Mouse (Mus musculus) midbrain, embryonic 16.5 days (tissue): Measurements from ENCODE around the gene Map3k5. TPM values are rescaled to one million over a fixed set of nuclear protein-coding genes. Genes with fewer than 3 reads are reported as not detected.
"Not testable (repeated sequence)": the region's sequence is repeated elsewhere in the genome, so short reads cannot be mapped to it uniquely, and the experiment has no call there.

Source experiments
- ATAC-seq: fragments of 200-750 bp; cut with Nextera tagmentation; 2 replicates; pipeline ENCODE4 v1.8.0; 2017; ENCODE audit warnings: moderate TSS enrichment
- H3K27ac ChIP-seq: fragments of 300-500 bp; sonication (generic); 2 replicates; pipeline ENCODE4 v1.5.1; 2014; ENCODE audit warnings: mild to moderate bottlenecking, low read length, mixed read lengths
- H3K27me3 ChIP-seq: fragments of 300-500 bp; sonication (generic); 2 replicates; pipeline ENCODE4 v1.6.1; 2014; ENCODE audit warnings: low read depth, low read length, mixed read lengths; ENCODE audit not compliant: control insufficient read depth, insufficient read depth
- H3K36me3 ChIP-seq: fragments of 300-500 bp; sonication (generic); 2 replicates; pipeline ENCODE4 v1.6.1; 2014; ENCODE audit warnings: mild to moderate bottlenecking, low read length, moderate library complexity, mixed read lengths; ENCODE audit not compliant: control insufficient read depth, insufficient read depth
- H3K4me1 ChIP-seq: fragments of 300-500 bp; sonication (generic); 2 replicates; pipeline ENCODE4 v1.6.1; 2014; ENCODE audit warnings: mild to moderate bottlenecking, low read length, mixed read lengths; ENCODE audit not compliant: control insufficient read depth, insufficient read depth
- H3K4me2 ChIP-seq: fragments of 300-500 bp; sonication (generic); 2 replicates; pipeline ENCODE4 v1.6.1; 2014; ENCODE audit warnings: mild to moderate bottlenecking, low read length, mixed read lengths
- H3K4me3 ChIP-seq: fragments of 300-500 bp; sonication (generic); 2 replicates; pipeline ENCODE4 v1.5.1; 2014; ENCODE audit warnings: low read depth, mild to moderate bottlenecking, low read length, moderate library complexity, mixed read lengths
- H3K9ac ChIP-seq: fragments of 300-500 bp; sonication (generic); 2 replicates; pipeline ENCODE4 v1.6.1; 2014; ENCODE audit warnings: low read depth, low read length, mixed read lengths
- H3K9me3 ChIP-seq: fragments of 300-500 bp; sonication (generic); replicated peaks from 2 replicates; pipeline ENCODE4 v1.6.1; 2014; ENCODE audit warnings: mild to moderate bottlenecking, low read length, mixed read lengths; ENCODE audit not compliant: control insufficient read depth, poor library complexity, severe bottlenecking
- WGBS: fragments of 180-500 bp; shearing (Covaris S2); extraction: QIAGEN DNeasy Blood & Tissue Kit; methylation state at CpG from one replicate; pipeline ENCODE4 v1.1.7; 2014; 5-methylcytosine and 5-hydroxymethylcytosine counted together
- polyA plus RNA-seq: library from polyadenylated mRNA; unstranded; fragments of >200 nt; fragmentation: Nextera tagmentation; extraction: Ambion mirVana; gene quantifications from 2 replicates; pipeline ENCODE4 v1.2.1, GENCODE M21; 2015

Map3k5 gene
- polyA plus RNA-seq, 1 experiment from 2014 or later, result 1.2 TPM

- Histone ChIP-seq H3K27me3 (no peaks in the 10 kb centered on the region), H3K9ac (peak within 1 kb of the TSS; percentile 79), H3K4me2 (peak within 1 kb of the TSS; percentile 41), H3K9me3 (no peaks in the 10 kb centered on the region), H3K36me3 (no peaks in the 10 kb centered on the region), H3K4me3 (peak within 1 kb of the TSS; percentile 64), H3K27ac (peak within 1 kb of the TSS; percentile 95), H3K4me1 (no peaks in the 10 kb centered on the region; the same call in 1 of the 2 replicates)
- WGBS, result under 1% methylated on average over 60 of the region's 60 CpGs
- peak; percentile 98 for ATAC-seq
These were observed 26.9 kb upstream of the Map3k5 start, which contains the start of gene Pex7 for GRCm38 (mm10) chr10:19907246-19907804. Gene Pex7, minus strand, starts transcription at chr10:19907689.

- ATAC-seq, result 0 out of 2 replicates have a peak, but pooled peaks have one; percentile 23
- no peak overlapping the region for H3K9ac ChIP-seq
- H3K36me3 ChIP-seq, result no peaks in the 10 kb centered on the region
- no peaks in the 10 kb centered on the region; the same call in 1 of the 2 replicates for H3K4me1 ChIP-seq
- H3K27ac ChIP-seq, result no peak overlapping the region
- no peak overlapping the region for H3K4me3 ChIP-seq
- no peaks in the 10 kb centered on the region for H3K27me3 ChIP-seq
- H3K4me2 ChIP-seq, result no peak overlapping the region
- H3K9me3 ChIP-seq, result no peaks in the 10 kb centered on the region
- 84% methylated on average over 2 of the region's 2 CpGs for WGBS
These were observed 26.2 kb upstream of the Map3k5 start for GRCm38 (mm10) chr10:19908076-19908475.

GRCm38 (mm10) chr10:19910516-19910915 lies 23.8 kb upstream of the Map3k5 start:
- no peak overlapping the region for H3K4me2 ChIP-seq
- no peak overlapping the region for H3K27ac ChIP-seq
- 93% methylated on average over 2 of the region's 2 CpGs for WGBS
- no peaks in the 10 kb centered on the region for H3K36me3 ChIP-seq
- no peak overlapping the region for H3K9ac ChIP-seq
- no peak overlapping the region for H3K4me3 ChIP-seq
- ATAC-seq, result no peak
- H3K9me3 ChIP-seq, result no peaks in the 10 kb centered on the region
- H3K27me3 ChIP-seq, result no peaks in the 10 kb centered on the region
- H3K4me1 ChIP-seq, result no peaks in the 10 kb centered on the region; the same call in 1 of the 2 replicates

- Histone ChIP-seq H3K27ac (no peak overlapping the region), H3K4me1 (no peaks in the 10 kb centered on the region; the same call in 1 of the 2 replicates), H3K36me3 (no peaks in the 10 kb centered on the region), H3K4me2 (no peak overlapping the region), H3K9ac (no peak overlapping the region), H3K27me3 (no peaks in the 10 kb centered on the region), H3K4me3 (no peak overlapping the region), H3K9me3 (no peaks in the 10 kb centered on the region)
- 20% methylated on average over 1 of the region's 1 CpGs for WGBS
- no peak for ATAC-seq
These were observed 22.7 kb upstream of the Map3k5 start for GRCm38 (mm10) chr10:19911583-19911982.

DNA sequence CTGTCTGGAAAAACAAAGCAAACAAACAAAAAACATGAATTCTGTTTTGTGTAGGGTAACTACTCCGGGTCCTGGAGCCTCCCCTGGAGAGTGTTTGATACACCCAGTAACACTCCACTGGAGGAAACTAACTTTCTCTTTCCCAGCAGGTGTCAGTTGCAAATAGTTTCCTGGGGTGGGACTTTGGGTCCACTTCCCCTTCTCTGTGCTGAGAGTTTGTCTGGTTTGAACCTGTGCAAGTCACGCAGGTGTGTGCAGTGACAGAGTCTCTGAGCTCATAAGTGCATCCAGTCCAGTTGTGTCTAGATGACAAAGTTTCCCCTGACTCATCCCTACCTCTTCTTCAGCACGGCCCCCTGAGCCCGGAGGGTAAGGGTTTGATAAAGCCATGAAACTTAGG lies 20.5 kb upstream of the Map3k5 start:
- WGBS, result 87% methylated on average over 4 of the region's 4 CpGs
- H3K4me2 ChIP-seq, result no peak overlapping the region
- H3K9me3 ChIP-seq, result no peaks in the 10 kb centered on the region
- no peak overlapping the region for H3K4me3 ChIP-seq
- no peaks in the 10 kb centered on the region for H3K36me3 ChIP-seq
- no peaks in the 10 kb centered on the region for H3K4me1 ChIP-seq
- no peak overlapping the region for H3K27ac ChIP-seq
- no peaks in the 10 kb centered on the region for H3K27me3 ChIP-seq
- no peak for ATAC-seq
- H3K9ac ChIP-seq, result no peak overlapping the region

DNA sequence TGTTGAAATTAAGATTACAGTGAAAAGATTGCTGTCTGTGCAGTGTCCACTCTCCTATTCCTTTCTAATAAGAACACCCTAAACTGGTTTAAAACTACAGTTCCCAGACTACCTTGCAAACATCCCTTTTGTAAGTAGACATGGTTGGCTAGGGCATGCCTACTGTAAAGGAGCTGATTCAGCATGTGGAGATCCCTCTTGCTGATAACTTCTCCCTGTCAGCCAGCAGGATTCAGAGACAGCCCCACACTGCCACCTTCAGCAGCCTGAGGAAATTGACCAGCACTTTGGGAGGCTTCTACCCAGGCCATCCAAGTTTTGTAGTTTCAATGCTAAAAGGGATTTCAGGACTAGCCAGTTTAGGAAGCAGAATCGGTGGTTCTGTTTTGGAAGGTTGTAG lies 19.0 kb upstream of the Map3k5 start:
- H3K9ac ChIP-seq, result no peak overlapping the region
- H3K4me2 ChIP-seq, result no peak overlapping the region
- H3K4me1 ChIP-seq, result no peaks in the 10 kb centered on the region
- no peaks in the 10 kb centered on the region for H3K9me3 ChIP-seq
- H3K27me3 ChIP-seq, result no peaks in the 10 kb centered on the region
- WGBS, result 57% methylated on average over 1 of the region's 1 CpGs
- no peak overlapping the region for H3K4me3 ChIP-seq
- peak; percentile 92 for ATAC-seq
- no peak overlapping the region for H3K27ac ChIP-seq
- no peaks in the 10 kb centered on the region for H3K36me3 ChIP-seq

GRCm38 (mm10) chr10:19922410-19922809 lies 11.9 kb upstream of the Map3k5 start:
- WGBS, result 61% methylated on average over 4 of the region's 4 CpGs
- H3K4me1 ChIP-seq, result no peaks in the 10 kb centered on the region
- no peak overlapping the region for H3K4me3 ChIP-seq
- ATAC-seq, result no peak
- H3K36me3 ChIP-seq, result no peaks in the 10 kb centered on the region
- no peak overlapping the region for H3K27ac ChIP-seq
- H3K9ac ChIP-seq, result no peak overlapping the region
- H3K27me3 ChIP-seq, result no peaks in the 10 kb centered on the region; the same call in 1 of the 2 replicates
- no peaks in the 10 kb centered on the region for H3K9me3 ChIP-seq
- no peak overlapping the region for H3K4me2 ChIP-seq

DNA sequence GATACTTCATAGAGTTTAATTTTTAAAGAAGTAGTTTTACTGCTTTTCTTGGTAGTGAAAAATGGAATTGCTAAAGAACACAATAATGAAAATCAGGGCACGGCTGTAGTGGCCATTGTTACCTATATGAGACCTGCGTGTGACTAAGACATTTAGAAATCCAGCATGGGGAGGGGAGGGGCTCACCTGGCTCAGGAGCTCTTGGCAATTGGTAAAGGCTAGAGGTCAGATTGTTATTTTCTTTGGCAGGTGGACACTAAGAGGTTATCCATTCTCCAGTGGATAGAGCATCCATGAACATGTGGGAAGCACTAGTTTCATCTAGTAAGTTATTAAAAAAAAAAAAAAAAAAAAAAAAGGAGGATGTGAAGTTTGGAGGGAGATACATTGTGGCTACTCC lies 10.0 kb upstream of the Map3k5 start:
- WGBS, result 70% methylated on average over 2 of the region's 2 CpGs
- Histone ChIP-seq H3K36me3 (no peaks in the 10 kb centered on the region), H3K4me1 (no peaks in the 10 kb centered on the region), H3K4me3 (no peak overlapping the region), H3K4me2 (no peak overlapping the region), H3K9me3 (no peaks in the 10 kb centered on the region), H3K27ac (no peak overlapping the region), H3K27me3 (no peaks in the 10 kb centered on the region; the same call in 1 of the 2 replicates), H3K9ac (no peak overlapping the region)
- no peak for ATAC-seq

- H3K4me3 ChIP-seq, H3K27me3 ChIP-seq, H3K4me1 ChIP-seq, H3K27ac ChIP-seq, H3K9ac ChIP-seq, H3K9me3 ChIP-seq, ATAC-seq, H3K36me3 ChIP-seq, H3K4me2 ChIP-seq: not testable (repeated sequence)
- WGBS, result 92% methylated on average over 4 of the region's 4 CpGs
These were observed 7.8 kb upstream of the Map3k5 start for GRCm38 (mm10) chr10:19926391-19926897.
